Mouse (Mus musculus) E14TG2a.4 (cell line): ENCODE measurements around the gene Gm13871.
"Not testable (repeated sequence)": the region's sequence is repeated elsewhere in the genome, so short reads cannot be mapped to it uniquely, and the experiment has no call there.

Source experiments
- H3K27me3 ChIP-seq: 2 replicates; pipeline ENCODE4 v1.6.1; 2014; ENCODE audit warnings: low read length, control low read depth; ENCODE audit not compliant: insufficient read depth
- H3K36me3 ChIP-seq: 2 replicates; pipeline ENCODE4 v1.6.1; 2014; ENCODE audit warnings: low read length, control low read depth; ENCODE audit not compliant: insufficient read depth
- H3K4me1 ChIP-seq: replicated peaks from 2 replicates; pipeline ENCODE4 v1.6.1; 2014; ENCODE audit warnings: low read depth, low read length, control low read depth
- H3K4me3 ChIP-seq: replicated peaks from 2 replicates; pipeline ENCODE4 v1.5.1; 2014; ENCODE audit warnings: mild to moderate bottlenecking, low read length
- H3K9me3 ChIP-seq: 2 replicates; pipeline ENCODE4 v1.6.1; 2014; ENCODE audit warnings: low read length, control low read depth
- CTCF ChIP-seq: conservative IDR thresholded peaks from 2 replicates; pipeline ENCODE4 v1.5.1; 2014; ENCODE audit warnings: low read length
- NANOG ChIP-seq: IDR thresholded peaks from 2 replicates; pipeline ENCODE4 v1.6.1; 2014; ENCODE audit warnings: borderline replicate concordance, low read length, mixed read lengths
- POU5F1 ChIP-seq: IDR thresholded peaks from 2 replicates; pipeline ENCODE4 v1.6.1; 2014; ENCODE audit warnings: low read length, borderline replicate concordance

Gm13871 gene

GRCm38 (mm10) chr4:73905853-73906252, at the start of gene Gm13871:
Gene Gm13871 (minus strand): TSS chr4:73905953.
- not testable (repeated sequence) for H3K36me3 ChIP-seq, H3K9me3 ChIP-seq, H3K4me1 ChIP-seq, H3K4me3 ChIP-seq, H3K27me3 ChIP-seq

- no peak for TF ChIP-seq CTCF
- no peak for TF ChIP-seq NANOG
- no peak for TF ChIP-seq POU5F1
- H3K27me3 ChIP-seq = no peaks in the 10 kb centered on the region
- no peaks in the 10 kb centered on the region for H3K4me1 ChIP-seq
- no peak within 1 kb of the TSS for H3K4me3 ChIP-seq
- H3K36me3 ChIP-seq = no peaks in the 10 kb centered on the region
- H3K9me3 ChIP-seq = peaks cover 10% of the 10 kb centered on the region; the same call in 1 of the 2 replicates
These were observed 44.7 kb upstream of the Gm13871 start, which contains the start of gene 2310002L09Rik for GRCm38 (mm10) chr4:73950375-73950896. Gene 2310002L09Rik (minus strand): TSS chr4:73950846.

GRCm38 (mm10) chr4:73920660-73921059, 14.9 kb upstream of the Gm13871 start, which contains the start of gene Gm11756:
Gene Gm11756 (minus strand): TSS chr4:73920760.
- H3K27me3 ChIP-seq, H3K36me3 ChIP-seq, H3K4me1 ChIP-seq, H3K4me3 ChIP-seq: not testable (repeated sequence)
- H3K9me3 ChIP-seq = peaks cover 15% of the 10 kb centered on the region

GRCm38 (mm10) chr4:73891012-73891411, 14.7 kb downstream of the Gm13871 start, which contains the start of gene Gm11757:
Gene Gm11757 (minus strand): TSS chr4:73891112.
- H3K27me3 ChIP-seq, H3K9me3 ChIP-seq, H3K4me3 ChIP-seq, H3K36me3 ChIP-seq, H3K4me1 ChIP-seq: not testable (repeated sequence)

- H3K4me1 ChIP-seq, H3K9me3 ChIP-seq, H3K27me3 ChIP-seq, H3K4me3 ChIP-seq, H3K36me3 ChIP-seq: not testable (repeated sequence)
These were observed 29.6 kb downstream of the Gm13871 start, which contains the start of gene Gm11758 for GRCm38 (mm10) chr4:73876166-73876565. Gene Gm11758 (minus strand): TSS chr4:73876266.
